Mouse (Mus musculus): ENCODE measurements around the gene Nr0b2. TPM values are rescaled to one million over a fixed set of nuclear protein-coding genes. Genes with fewer than 3 reads are reported as not detected.

Gene Nr0b2
- polyA plus RNA-seq, 1 experiment from 2014 or later, result not detected

DNA sequence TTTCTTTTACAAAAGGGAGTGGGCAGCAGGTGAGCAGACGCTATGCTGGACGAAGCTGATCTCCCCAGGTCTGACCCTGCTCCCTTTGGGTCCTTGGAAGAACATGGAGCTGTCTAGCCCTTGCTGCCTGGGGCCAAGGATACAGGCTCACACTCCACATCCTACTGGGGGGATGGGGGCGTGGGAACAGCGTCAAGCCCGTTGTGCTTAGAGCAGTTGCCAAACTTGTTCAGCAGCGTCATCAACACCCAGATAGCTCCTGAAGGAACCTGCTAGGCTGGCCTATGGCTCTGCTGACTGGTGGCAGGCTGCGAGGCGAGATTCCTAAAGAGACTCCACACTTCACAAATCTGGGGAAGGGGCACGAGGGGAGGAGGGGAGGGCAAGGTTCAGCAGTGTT lies 52.2 kb downstream of the Nr0b2 start:
- Histone ChIP-seq H3K27ac (ENCODE audit: low read depth, low read length) (no peak overlapping the region), H3K4me2 (replicated peaks; ENCODE audit: low read depth, low read length) (no peak overlapping the region), H3K4me3 (ENCODE audit: low read length) (no peak overlapping the region), H3K27me3 (ENCODE audit: control insufficient read depth, insufficient read depth, low read length) (peaks cover 14% of the 10 kb centered on the region), H3K4me1 (ENCODE audit: control insufficient read depth, insufficient read depth, low read length) (0 out of 2 replicates have a peak, but pooled peaks cover 3% of the 10 kb centered on the region), H3K36me3 (ENCODE audit: control insufficient read depth, insufficient read depth, low read length) (peaks cover 24% of the 10 kb centered on the region), H3K9ac (ENCODE audit: low read depth, low read length) (no peak overlapping the region), H3K9me3 (ENCODE audit: control insufficient read depth, low read length) (no peaks in the 10 kb centered on the region)
- ATAC-seq (ENCODE audit: low FRiP score, low TSS enrichment), result no peak
- WGBS, result 57% methylated on average over 9 of the region's 9 CpGs

Small RNA genes within 50 kb of the gene (microRNA-seq; reads per million reads assigned to microRNA genes)
- gene Gm23158, result not detected

Other genes with a start within 250 kb of the Nr0b2 start
- 10.0 and 16.0 TPM in 2 replicates for gene Wdtc1, start 199.9 kb upstream of the Nr0b2 start, polyA plus RNA-seq (2014; fragmentation: Nextera tagmentation; extraction: Ambion mirVana)
- gene Slc9a1, start 183.7 kb upstream of the Nr0b2 start, polyA plus RNA-seq (2014; fragmentation: Nextera tagmentation; extraction: Ambion mirVana), result 5.6 and 7.6 TPM in 2 replicates
- gene Tent5b, start 73.2 kb upstream of the Nr0b2 start, polyA plus RNA-seq (2014; fragmentation: Nextera tagmentation; extraction: Ambion mirVana), result 0.35 and 0.94 TPM in 2 replicates
- gene Trnp1, start 54.8 kb upstream of the Nr0b2 start, polyA plus RNA-seq (2014; fragmentation: Nextera tagmentation; extraction: Ambion mirVana), result 1.4 and 1.6 TPM in 2 replicates
- 15.3 and 21.4 TPM in 2 replicates for gene Kdf1, start 34.4 kb upstream of the Nr0b2 start, polyA plus RNA-seq (2014; fragmentation: Nextera tagmentation; extraction: Ambion mirVana)
- gene Nudc, start 7.4 kb upstream of the Nr0b2 start, polyA plus RNA-seq (2014; fragmentation: Nextera tagmentation; extraction: Ambion mirVana), result 285 and 287 TPM in 2 replicates
- 6.5 and 10.2 TPM in 2 replicates for gene Gpatch3, start 21.4 kb downstream of the Nr0b2 start, polyA plus RNA-seq (2014; fragmentation: Nextera tagmentation; extraction: Ambion mirVana)
- 23.6 and 23.9 TPM in 2 replicates for gene Gpn2, start 31.0 kb downstream of the Nr0b2 start, polyA plus RNA-seq (2014; fragmentation: Nextera tagmentation; extraction: Ambion mirVana)
- gene Sfn, start 48.8 kb downstream of the Nr0b2 start, polyA plus RNA-seq (2014; fragmentation: Nextera tagmentation; extraction: Ambion mirVana), result 8.0 and 9.5 TPM in 2 replicates
- gene Zdhhc18, start 96.8 kb downstream of the Nr0b2 start, polyA plus RNA-seq (2014; fragmentation: Nextera tagmentation; extraction: Ambion mirVana), result 3.0 and 4.2 TPM in 2 replicates
- gene Pigv, start 119.3 kb downstream of the Nr0b2 start, polyA plus RNA-seq (2014; fragmentation: Nextera tagmentation; extraction: Ambion mirVana), result 12.6 and 16.9 TPM in 2 replicates
- 40.5 and 51.7 TPM in 2 replicates for gene Arid1a, start 203.4 kb downstream of the Nr0b2 start, polyA plus RNA-seq (2014; fragmentation: Nextera tagmentation; extraction: Ambion mirVana)

All from kidney, embryonic 14.5 days (tissue).